Mouse (Mus musculus) erythroblast, embryonic 14.5 days (primary cell): Measurements from ENCODE around the gene Phactr4. TPM values are rescaled to one million over a fixed set of nuclear protein-coding genes. Genes with fewer than 3 reads are reported as not detected.
"Not testable (repeated sequence)": the region's sequence is repeated elsewhere in the genome, so short reads cannot be mapped to it uniquely, and the experiment has no call there.

Experiments
- H3K27me3 ChIP-seq: 2 replicates; pipeline ENCODE4 v1.6.1; 2012; ENCODE audit warnings: inconsistent platforms; ENCODE audit not compliant: control insufficient read depth
- H3K36me3 ChIP-seq: 2 replicates; pipeline ENCODE4 v1.6.1; 2012; ENCODE audit warnings: mild to moderate bottlenecking, inconsistent platforms; ENCODE audit not compliant: control insufficient read depth
- H3K4me1 ChIP-seq: 2 replicates; pipeline ENCODE4 v1.6.1; 2012; ENCODE audit warnings: inconsistent platforms; ENCODE audit not compliant: control insufficient read depth
- H3K4me3 ChIP-seq: replicated peaks from 2 replicates; pipeline ENCODE3; 2012; ENCODE audit warnings: moderate library complexity, mild to moderate bottlenecking, inconsistent platforms
- H3K9me3 ChIP-seq: 2 replicates; pipeline ENCODE4 v1.6.1; 2012; ENCODE audit warnings: low read length, inconsistent platforms, mixed read lengths; ENCODE audit not compliant: control insufficient read depth
- GATA1 ChIP-seq: IDR thresholded peaks from 2 replicates; pipeline ENCODE4 v1.6.1; 2012; ENCODE audit warnings: low read length, inconsistent platforms, mixed read lengths
- TAL1 ChIP-seq: IDR thresholded peaks from 3 replicates; pipeline ENCODE4 v1.6.1; 2012; ENCODE audit warnings: low read length, inconsistent platforms, mixed read lengths
- polyA plus RNA-seq: library from polyadenylated mRNA; stranded (reverse); fragments of >175 nt; gene quantifications from 2 replicates; pipeline ENCODE4 v1.2.3, GENCODE M21; 2012

The Phactr4 gene
- polyA plus RNA-seq, 1 experiment = 0.52 TPM

DNA sequence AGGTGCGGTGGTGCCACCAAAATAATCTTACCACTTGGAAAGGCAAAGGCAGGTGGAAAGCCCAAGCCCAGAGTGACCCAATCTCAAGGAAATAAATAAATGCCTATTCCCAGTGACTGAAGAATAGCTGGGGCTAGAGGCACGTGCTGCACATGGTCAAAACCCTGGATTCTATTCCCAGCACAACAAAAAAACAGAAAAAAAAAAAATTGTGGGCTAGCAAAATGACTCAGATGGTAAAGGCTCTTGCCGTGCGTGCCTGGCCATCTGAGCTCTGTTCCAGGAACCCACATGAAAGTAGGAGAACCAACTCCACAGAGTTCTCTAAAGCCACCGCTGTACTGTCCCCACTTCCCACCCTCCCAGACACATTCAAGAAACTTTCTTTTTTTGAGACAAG lies 1.8 kb downstream of the Phactr4 start:
- H3K9me3 ChIP-seq = peaks cover 5% of the 10 kb centered on the region
- no peaks in the 10 kb centered on the region for H3K27me3 ChIP-seq
- peaks cover 59% of the 10 kb centered on the region for H3K4me1 ChIP-seq
- H3K4me3 ChIP-seq = peak overlapping the region; percentile 100
- H3K36me3 ChIP-seq = peaks cover 19% of the 10 kb centered on the region
- TF ChIP-seq TAL1 (no peak), GATA1 (no peak)

DNA sequence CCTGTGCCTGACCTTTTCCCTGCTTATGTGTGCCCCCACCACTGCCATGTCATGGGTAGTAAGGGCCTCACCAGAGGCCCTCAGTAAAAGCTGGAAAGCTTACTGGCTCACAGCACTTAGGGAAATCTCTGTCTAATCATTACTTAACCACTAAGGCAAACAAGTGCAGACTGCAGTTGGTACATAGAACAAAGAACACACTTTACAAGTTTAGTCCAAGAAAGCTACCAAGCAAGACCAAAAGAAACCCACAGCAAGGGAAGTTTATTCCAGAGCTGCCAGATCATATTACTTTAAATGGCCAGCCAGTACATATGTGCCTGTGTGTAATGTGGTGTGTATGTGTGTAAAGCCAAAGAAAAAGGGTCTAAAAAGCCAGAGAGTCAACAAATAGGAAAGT lies 6.3 kb downstream of the Phactr4 start:
- Histone ChIP-seq H3K27me3 (no peaks in the 10 kb centered on the region), H3K4me3 (no peak overlapping the region), H3K36me3 (peaks cover 38% of the 10 kb centered on the region), H3K9me3 (no peaks in the 10 kb centered on the region), H3K4me1 (peaks cover 46% of the 10 kb centered on the region)
- TF ChIP-seq GATA1 (no peak), TAL1 (no peak)

DNA sequence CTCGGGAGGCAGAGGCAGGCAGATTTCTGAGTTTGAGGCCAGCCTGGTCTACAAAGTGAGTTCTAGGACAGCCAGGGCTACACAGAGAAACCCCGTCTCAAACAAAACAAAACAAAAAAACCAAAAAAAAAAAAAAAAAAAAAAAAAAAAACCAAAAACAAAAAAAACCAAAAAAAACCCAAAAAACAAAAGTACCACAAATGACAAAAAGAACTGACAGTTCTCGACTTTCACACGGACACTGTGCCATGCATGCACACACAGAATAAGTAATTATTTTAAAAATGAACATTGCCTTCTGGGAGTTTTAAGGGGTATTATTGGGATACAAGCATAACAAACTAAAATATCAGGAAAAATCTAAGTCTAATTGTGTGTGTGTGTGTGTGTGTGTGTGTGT lies 9.0 kb downstream of the Phactr4 start:
- H3K9me3 ChIP-seq, H3K27me3 ChIP-seq, H3K4me3 ChIP-seq: not testable (repeated sequence)
- H3K36me3 ChIP-seq = peaks cover 48% of the 10 kb centered on the region
- peaks cover 34% of the 10 kb centered on the region for H3K4me1 ChIP-seq

DNA sequence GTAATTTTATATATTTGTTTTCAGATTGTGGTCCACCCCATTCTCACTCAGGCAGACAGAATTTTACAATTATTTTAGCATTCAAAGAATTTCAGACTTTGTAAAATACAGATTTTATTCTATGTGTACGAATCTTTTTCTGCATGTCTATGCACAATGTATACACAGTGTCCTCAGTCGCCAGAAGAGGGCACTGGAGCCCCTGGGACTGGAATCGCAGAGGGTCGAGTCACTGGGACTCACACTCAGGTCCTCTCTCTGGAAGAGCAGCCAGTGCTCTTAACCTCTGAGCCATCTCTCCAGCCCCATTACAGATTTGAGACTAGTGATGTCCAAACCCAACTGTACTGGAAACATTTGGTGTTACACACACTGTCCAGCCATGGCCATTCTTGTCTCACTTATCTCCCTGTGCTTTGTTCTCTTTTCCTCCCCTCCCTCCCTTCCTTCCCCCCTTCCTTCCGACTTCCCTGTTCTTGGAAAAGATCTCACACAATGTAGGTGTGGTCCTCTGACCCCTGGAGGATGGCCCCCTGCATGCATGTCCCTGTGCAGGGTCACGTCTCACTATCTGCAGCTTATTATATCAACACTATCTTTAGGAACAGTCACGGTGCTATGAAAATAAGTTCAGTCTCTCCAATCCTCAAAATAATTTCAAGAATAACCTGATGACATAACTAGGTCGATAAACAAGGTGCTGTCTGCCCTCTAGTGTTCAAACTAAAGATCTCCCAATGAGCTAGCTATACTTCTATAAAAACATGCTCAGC lies 10.8 kb downstream of the Phactr4 start:
- peaks cover 45% of the 10 kb centered on the region for H3K36me3 ChIP-seq
- peaks cover 31% of the 10 kb centered on the region for H3K4me1 ChIP-seq
- no peak overlapping the region for H3K4me3 ChIP-seq
- H3K27me3 ChIP-seq = no peaks in the 10 kb centered on the region
- no peak for TF ChIP-seq TAL1
- no peak for TF ChIP-seq GATA1
- H3K9me3 ChIP-seq = no peaks in the 10 kb centered on the region

DNA sequence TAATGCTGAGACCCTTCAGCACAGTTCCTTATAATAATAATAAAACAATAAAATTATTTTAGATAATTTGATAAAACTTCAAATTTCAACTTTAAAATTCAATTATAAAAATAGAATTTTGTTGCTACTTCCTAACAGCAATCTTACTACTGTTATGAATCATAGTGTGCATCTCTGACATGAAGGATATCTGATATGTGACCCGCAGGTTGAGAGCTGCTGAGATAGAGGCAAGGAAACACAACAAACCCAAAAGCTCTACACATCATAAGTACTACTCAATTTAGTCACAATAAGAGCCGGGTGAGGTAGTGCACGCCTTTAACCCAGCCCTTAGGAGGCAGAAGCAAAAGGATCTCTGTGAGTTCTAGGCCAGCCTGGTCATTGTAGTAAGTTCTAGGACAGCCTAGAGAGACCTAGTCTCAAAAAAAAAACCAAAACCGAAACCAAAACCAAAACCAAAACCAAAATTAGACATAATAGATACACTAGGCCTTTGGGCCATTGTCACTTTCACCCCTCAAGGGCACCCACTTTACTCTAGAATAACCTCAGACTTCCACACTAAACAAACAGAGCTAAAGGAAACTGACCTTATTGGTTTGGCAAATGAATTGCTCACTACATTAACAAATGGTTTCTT lies 12.6 kb downstream of the Phactr4 start:
- Histone ChIP-seq H3K4me1 (peaks cover 27% of the 10 kb centered on the region), H3K36me3 (peaks cover 44% of the 10 kb centered on the region), H3K27me3 (no peaks in the 10 kb centered on the region), H3K9me3 (no peaks in the 10 kb centered on the region), H3K4me3 (no peak overlapping the region)
- TF ChIP-seq TAL1 (no peak), GATA1 (no peak)

DNA sequence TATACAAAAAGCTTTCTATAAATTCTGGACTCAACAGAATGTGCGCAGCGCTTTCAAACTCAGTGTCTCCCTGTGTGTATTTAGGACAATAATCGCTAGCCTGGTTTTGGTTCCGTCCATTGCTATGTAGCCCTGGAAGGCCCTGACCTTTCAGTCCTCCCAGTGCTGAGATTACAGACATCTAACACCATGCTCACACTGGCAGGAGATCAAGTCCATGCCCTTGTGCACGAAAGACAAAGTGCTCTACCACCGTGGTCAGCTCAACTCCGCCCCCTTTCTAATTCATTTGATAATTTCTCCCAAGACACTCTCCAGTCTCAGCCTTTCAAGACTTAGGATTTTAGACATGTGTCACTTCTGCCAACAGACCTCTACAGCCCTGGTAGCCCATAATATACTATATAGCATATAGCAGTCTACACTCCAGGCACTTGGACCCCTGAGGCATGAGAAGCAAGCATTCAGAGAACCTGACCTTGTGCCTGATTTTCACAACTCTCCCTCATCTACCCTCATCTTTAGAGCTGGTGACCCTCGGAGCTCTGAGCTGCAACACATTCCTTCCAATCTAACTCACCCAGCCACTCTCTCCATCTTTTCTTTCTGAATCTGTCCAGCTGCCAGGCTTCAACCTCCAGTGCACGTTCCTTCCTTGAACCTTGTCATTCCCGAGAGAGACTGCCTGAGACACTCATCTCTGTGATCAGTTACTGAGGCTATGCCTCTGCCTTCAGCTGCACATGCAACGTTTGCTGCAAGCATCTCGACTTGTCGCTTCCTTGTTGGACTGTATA lies 15.7 kb downstream of the Phactr4 start:
- no peaks in the 10 kb centered on the region for H3K9me3 ChIP-seq
- H3K36me3 ChIP-seq = peaks cover 34% of the 10 kb centered on the region
- no peaks in the 10 kb centered on the region for H3K27me3 ChIP-seq
- H3K4me3 ChIP-seq = no peak overlapping the region
- TF ChIP-seq TAL1 (no peak), GATA1 (no peak)
- peaks cover 24% of the 10 kb centered on the region for H3K4me1 ChIP-seq

DNA sequence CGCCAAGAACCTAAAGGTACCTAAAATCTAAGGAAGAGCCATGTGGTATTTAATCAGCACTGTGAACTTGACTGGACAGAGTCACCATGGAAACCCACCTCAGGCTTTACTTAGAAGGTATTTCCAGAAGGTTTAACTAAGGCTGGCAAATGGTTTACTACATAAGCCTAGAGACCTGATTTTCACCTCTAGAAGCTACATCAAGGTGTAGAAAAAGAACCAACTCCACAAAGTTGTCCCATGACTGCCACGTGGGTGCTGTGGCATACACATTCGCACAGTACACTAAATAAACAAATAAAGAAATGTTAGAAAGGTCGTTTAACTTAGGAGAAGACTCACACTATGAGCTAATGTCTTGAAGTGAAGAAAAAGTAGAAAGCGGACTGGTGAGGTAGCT lies 17.7 kb downstream of the Phactr4 start:
- Histone ChIP-seq H3K4me3 (no peak overlapping the region), H3K9me3 (no peaks in the 10 kb centered on the region), H3K27me3 (no peaks in the 10 kb centered on the region), H3K36me3 (peaks cover 32% of the 10 kb centered on the region), H3K4me1 (peaks cover 19% of the 10 kb centered on the region)
- TF ChIP-seq GATA1 (no peak), TAL1 (no peak)

DNA sequence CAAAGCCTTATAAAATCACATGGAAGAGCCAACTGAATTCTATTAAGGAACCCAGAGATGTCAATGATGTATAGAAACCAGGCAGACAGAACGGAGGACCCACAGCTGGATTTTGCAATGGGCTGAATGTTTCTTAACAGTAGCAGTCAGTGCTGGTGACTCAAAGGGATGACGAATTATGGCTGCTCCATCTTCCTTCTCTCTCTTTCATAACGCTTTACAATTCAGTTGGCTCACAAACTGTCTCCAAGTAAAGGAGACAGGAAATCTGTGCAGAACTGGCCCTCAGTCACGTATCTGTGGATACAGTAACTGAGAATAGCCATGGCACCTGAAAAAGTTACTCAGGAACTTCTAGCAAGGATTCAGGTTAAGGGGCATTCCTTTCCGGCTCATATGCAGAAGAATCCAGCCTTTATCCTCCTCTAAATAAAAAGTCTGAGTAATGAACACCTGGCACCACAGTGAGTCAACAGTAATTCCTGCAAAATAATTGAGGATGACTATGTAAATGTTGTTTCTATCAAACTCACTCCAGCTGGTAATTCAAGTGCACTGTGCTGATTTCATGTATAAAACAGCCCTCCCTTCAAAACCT lies 19.1 kb downstream of the Phactr4 start:
- TF ChIP-seq TAL1 = no peak
- no peak for TF ChIP-seq GATA1
- Histone ChIP-seq H3K27me3 (no peaks in the 10 kb centered on the region), H3K9me3 (no peaks in the 10 kb centered on the region), H3K4me1 (peaks cover 29% of the 10 kb centered on the region), H3K36me3 (peaks cover 30% of the 10 kb centered on the region), H3K4me3 (no peak overlapping the region)

DNA sequence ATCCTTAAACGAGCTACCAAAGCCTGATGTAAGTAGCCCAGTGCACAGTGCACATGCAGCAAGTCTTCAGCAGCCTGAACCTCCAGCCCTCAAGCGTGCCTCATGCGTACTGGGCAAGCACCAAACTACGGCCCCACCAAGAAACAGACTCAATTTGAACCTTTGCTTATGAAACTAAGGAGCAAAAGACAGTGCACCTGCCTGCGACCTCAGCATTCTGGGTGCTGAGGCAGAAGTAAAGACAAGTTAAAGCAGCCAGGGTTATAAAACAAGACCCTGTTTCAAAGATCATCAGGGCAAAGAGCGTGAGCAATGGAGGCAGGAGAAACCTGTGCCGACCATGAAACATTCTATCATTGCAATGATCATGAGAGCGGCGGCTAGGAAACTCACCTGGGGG lies 21.3 kb downstream of the Phactr4 start:
- no peak for TF ChIP-seq TAL1
- TF ChIP-seq GATA1 = no peak
- Histone ChIP-seq H3K9me3 (no peaks in the 10 kb centered on the region), H3K4me1 (peaks cover 43% of the 10 kb centered on the region), H3K27me3 (no peaks in the 10 kb centered on the region), H3K4me3 (no peak overlapping the region), H3K36me3 (peaks cover 21% of the 10 kb centered on the region)
